Mouse (Mus musculus): ENCODE measurements around the gene Sfta2. TPM values are rescaled to one million over a fixed set of nuclear protein-coding genes. Genes with fewer than 3 reads are reported as not detected.

Gene Sfta2
- polyA plus RNA-seq, 1 experiment = not detected

DNA sequence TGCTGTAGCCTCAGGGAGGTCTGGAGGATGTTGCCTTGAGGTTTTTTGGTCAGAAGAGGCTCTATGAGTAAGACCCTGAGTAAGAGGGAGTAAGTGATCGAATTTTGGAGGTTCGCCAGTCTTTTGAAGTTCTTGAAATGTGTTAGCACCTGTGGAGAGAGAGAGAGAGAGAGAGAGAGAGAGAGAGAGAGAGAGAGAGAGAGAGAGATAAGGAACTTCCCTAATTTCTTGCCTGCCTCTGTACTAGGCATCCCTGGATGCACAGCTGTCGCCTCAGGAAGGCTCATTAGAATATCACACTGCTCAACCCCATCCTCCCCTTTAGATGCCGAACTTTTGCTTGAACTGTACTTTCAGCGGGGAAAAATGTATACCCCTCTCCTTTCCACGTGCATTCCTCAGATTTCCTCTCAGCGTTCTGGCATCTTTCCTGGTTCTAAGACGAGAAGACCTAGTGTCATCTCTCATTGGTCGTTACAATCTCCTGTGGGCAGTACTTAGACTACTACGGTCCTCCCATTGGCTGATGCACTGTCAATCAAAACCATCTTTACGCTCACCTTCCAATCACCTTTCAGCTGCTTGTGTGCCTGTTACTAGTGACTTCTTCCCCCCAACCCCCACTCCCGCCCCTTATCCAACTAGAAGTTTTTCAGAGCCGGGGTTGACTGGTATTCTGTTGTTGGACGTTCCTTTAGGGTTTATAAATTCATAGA is 37.3 kb downstream of the Sfta2 start:
- no peak for TF ChIP-seq GATA1 (IDR thresholded peaks at IDR 0.05; ENCODE audit: low read length)

DNA sequence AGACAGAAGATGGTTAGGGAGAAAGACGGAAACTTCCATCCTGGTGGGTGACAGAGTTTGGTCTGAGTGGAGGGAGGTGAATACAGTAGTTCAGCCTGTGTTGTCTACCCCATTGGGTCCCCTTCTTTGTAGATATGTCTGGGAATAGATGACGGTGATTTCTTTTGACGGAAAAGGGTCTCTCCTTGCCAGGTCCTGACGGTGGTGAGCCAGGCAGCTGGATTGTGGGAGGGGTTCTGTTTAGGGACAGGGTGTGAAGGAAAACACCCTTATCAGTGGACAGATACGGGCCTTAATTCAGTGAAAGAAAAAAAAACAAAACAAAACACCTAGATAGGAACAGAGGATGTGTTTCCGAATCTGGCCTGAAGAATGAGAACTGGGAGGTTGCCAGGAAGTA is 38.0 kb downstream of the Sfta2 start:
- TF ChIP-seq GATA1 (IDR thresholded peaks at IDR 0.05; ENCODE audit: low read length) = no peak

- no peak for TF ChIP-seq GATA1 (IDR thresholded peaks at IDR 0.05; ENCODE audit: low read length)
Observed at GRCm38 (mm10) chr17:35643609-35644236, 42.4 kb downstream of the Sfta2 start, which contains the start of gene Mucl3. Gene Mucl3 (minus strand): TSS chr17:35643695.

- no peak for TF ChIP-seq GATA1 (IDR thresholded peaks at IDR 0.05; ENCODE audit: low read length)
Observed at GRCm38 (mm10) chr17:35649429-35649828, 48.1 kb downstream of the Sfta2 start.

DNA sequence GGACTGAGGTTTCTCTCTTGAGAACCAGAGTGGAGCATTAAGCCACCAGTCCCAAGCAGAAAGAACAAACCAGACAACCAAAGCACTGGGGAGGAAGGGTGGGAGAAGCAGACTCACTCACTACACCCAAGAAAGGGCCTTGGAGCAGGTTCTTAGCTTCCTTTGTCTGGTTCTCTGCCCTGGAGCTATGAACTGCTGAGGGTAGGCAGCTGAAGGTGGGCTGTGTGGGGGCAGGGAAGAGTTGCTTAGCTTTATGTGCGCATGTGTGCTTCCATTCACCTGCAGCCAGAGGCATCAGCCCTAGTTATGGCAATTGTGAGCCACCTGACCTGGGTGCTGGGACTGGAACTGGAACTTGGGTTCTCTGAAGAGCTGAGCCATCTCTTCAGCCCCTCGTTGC is 51.7 kb downstream of the Sfta2 start:
- TF ChIP-seq GATA1 (IDR thresholded peaks at IDR 0.05; ENCODE audit: low read length) = no peak

DNA sequence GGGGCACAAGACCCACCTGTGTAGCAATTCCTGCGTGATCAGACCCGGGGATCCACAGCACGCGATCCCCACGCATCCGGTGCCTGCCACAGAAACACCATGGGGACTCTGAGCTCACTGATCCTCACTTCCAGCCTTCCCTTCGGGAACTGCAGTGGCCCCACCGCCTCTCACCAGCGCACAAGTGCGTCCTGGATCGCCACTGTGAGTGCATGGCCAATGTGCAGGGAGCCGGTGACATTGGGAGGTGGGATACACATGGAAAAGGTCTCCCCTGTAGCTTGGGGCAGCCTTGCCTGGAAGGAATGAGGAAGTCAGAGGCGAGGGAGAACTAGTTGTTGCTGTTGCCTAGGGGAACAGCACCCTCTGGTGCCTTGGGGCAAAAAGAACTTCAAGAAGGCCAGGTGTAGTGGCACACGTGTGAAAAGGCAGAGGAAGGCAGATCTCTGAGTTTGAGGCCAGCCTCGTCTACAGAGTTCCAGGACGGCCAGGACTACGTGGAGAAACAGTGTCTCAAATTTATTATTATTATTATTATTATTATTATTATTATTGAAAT is 64.7 kb downstream of the Sfta2 start:
- TF ChIP-seq GATA1 (IDR thresholded peaks at IDR 0.05; ENCODE audit: low read length) = no peak

GRCm38 (mm10) chr17:35666851-35667256 is 65.5 kb downstream of the Sfta2 start:
- no peak for TF ChIP-seq GATA1 (IDR thresholded peaks at IDR 0.05; ENCODE audit: low read length)

- no peak for TF ChIP-seq GATA1 (IDR thresholded peaks at IDR 0.05; ENCODE audit: low read length)
Observed at GRCm38 (mm10) chr17:35667334-35668065, 66.2 kb downstream of the Sfta2 start, which contains the start of gene Vars2. Gene Vars2 (minus strand): TSS chr17:35667592.

GRCm38 (mm10) chr17:35669731-35670130 is 68.4 kb downstream of the Sfta2 start:
- no peak for TF ChIP-seq GATA1 (IDR thresholded peaks at IDR 0.05; ENCODE audit: low read length)

DNA sequence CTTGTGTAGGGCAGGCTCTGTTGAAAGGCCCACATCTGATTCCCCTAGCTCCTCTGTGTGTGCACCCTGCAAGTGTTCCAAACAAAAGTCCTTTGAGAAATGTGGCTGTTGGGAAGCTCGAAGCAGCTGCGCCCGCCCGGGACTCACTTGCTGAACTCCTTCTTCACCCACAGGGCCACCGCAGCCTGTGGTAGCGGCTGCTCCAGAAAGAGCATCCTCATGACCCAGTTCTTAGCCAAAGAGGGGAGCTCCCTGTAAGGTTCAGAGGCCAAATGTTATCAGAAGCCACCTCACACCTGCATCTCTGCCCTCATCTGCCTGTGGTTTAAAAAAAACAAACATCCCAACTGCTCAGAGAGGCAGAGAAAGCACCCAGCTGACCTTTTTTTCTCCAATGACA is 70.5 kb downstream of the Sfta2 start:
- TF ChIP-seq GATA1 (IDR thresholded peaks at IDR 0.05; ENCODE audit: low read length) = no peak

GRCm38 (mm10) chr17:35672527-35672926 is 71.2 kb downstream of the Sfta2 start:
- no peak for TF ChIP-seq GATA1 (IDR thresholded peaks at IDR 0.05; ENCODE audit: low read length)

DNA sequence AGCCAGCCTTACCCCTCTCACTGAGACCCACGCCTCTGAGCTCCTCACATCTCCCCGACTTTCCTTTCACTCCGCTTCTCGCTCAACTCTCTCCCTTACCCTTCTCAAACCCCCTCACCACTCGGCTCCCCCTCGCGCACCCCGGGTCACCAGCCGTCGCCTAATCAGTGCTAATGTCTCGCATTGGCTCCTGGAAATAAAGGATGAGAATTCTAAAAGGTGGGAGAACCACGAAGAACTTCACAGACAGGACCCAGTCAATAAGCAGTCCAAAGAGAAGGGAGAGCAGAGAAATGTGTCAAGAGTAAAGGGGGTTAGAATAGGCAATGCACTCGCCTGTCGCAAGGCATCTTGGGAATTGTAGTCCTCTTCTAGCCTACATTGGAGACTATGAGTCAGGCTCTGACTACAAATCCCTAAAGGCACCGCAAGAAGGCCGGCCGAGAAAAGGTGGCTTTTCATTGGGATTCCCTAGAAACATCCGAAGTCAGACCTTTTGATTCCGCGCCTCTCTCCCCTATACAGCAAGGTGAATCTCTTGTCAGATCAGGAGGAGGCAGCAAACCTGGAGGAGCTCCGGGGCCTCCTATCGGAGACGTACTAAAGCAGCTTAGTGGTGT is 72.2 kb downstream of the Sfta2 start, which contains the start of gene Gtf2h4:
Gtf2h4 (minus strand) TSS at position 324 of the 620 bp plus-strand sequence.
- no peak for TF ChIP-seq GATA1 (IDR thresholded peaks at IDR 0.05; ENCODE audit: low read length)

- no peak for TF ChIP-seq GATA1 (IDR thresholded peaks at IDR 0.05; ENCODE audit: low read length)
Observed at GRCm38 (mm10) chr17:35680591-35680990, 79.2 kb downstream of the Sfta2 start.

DNA sequence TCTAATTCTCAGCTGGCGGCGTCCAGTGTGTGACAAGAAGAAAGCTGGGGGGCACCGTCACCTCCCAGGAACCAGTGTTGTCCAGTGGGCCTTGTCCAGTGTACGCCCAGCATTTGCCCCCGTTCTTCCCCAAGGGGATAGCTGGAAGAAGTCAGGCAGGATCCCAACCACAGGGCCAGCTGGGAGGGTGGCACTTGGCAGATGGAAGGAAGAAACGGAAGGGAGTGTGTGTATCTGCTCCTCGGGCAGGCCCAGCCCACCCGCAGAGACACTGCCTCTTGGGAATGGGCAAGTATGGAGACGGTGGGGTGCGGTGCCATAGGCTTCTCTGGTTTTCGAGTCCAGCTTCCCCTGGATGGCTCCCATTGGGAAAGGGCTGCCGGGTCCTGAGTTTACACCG is 80.6 kb downstream of the Sfta2 start:
- no peak for TF ChIP-seq GATA1 (IDR thresholded peaks at IDR 0.05; ENCODE audit: low read length)

- TF ChIP-seq GATA1 (IDR thresholded peaks at IDR 0.05; ENCODE audit: low read length) = no peak
Observed at GRCm38 (mm10) chr17:35685061-35685460, 83.7 kb downstream of the Sfta2 start.
